Mouse (Mus musculus): ENCODE measurements around the gene Myo9b. TPM values are rescaled to one million over a fixed set of nuclear protein-coding genes. Genes with fewer than 3 reads are reported as not detected.
"Not testable (repeated sequence)": the region's sequence is repeated elsewhere in the genome, so short reads cannot be mapped to it uniquely, and the experiment has no call there.

Myo9b gene
- polyA plus RNA-seq, 1 experiment from 2014 or later: 20.3 TPM

DNA sequence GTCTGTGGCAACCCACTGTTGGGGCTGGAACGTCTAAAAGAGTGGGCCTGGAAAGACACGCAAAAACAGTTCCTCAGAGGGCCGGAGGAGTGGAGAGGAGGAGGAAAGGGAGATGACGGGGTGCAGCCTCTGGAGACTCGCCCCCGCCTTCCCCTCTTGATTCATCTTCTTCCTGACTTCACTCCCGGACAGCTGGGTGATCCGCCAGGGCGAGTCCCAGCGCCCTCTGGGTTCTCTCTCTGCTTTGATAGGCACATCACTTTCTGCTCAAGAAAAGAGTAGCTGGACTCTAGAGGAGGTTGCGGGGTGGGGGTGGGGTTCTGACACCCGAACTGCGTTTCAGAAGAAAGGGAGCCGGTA is 617 bp downstream of the Myo9b start:
- Histone ChIP-seq H3K27me3 (ENCODE audit: control insufficient read depth, insufficient read depth, low read depth, low read length) (no peaks in the 10 kb centered on the region), H3K36me3 (ENCODE audit: control insufficient read depth, insufficient read depth, low read length) (no peaks in the 10 kb centered on the region), H3K4me2 (ENCODE audit: low read depth, low read length) (peak overlapping the region; percentile 75), H3K4me3 (ENCODE audit: low read length) (peak overlapping the region; percentile 87), H3K9me3 (ENCODE audit: control insufficient read depth, low read length) (no peaks in the 10 kb centered on the region), H3K27ac (ENCODE audit: low read length) (peak overlapping the region; percentile 90), H3K9ac (ENCODE audit: low read length) (peak overlapping the region; percentile 82), H3K4me1 (replicated peaks; ENCODE audit: control insufficient read depth, insufficient read depth, low read length) (peaks cover 9% of the 10 kb centered on the region)
- ATAC-seq (ENCODE audit: low read depth): peak; percentile 10
- 1% methylated on average over 14 of the region's 14 CpGs for WGBS

DNA sequence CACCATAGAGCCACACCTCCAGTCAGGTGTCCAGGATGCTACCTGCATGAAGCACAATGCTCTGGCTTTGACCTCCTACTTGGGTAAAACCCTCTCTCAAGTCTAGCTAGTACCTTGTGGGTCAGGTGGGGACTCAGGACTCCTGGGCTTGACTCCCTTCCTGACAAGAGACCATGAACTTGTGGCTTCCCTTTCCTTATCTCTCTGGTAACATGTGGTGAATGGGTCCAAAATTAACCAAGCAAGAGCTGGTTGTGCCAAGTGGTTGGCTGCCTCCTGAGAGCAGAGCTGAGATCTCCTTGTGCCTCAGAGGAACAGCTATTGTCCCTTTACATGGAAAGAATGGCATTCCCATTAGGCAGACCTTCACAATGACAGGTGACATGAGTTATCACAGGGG is 2.0 kb downstream of the Myo9b start:
- Histone ChIP-seq H3K27me3 (ENCODE audit: control insufficient read depth, insufficient read depth, low read depth, low read length) (no peaks in the 10 kb centered on the region), H3K9ac (ENCODE audit: low read length) (no peak overlapping the region)
- ATAC-seq (ENCODE audit: low read depth): no peak

DNA sequence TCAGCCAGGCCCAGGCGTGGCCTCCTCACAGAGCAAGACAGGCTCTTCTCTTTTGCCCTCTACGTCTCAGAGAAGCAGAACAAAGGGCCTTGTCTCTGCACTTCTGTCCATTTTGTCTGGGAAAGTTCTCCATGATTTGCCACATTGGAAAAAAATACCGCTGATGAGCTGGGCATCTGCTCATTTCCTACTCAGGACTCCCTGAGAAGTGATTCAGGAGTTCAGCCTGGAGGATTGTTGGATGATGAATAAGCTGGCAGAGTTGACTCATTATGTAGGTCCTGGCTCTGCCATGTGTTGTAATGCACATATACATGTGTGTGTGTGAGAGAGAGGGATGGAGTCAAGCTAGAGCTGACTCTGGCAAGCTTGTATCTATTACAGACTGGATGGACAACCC is 3.7 kb downstream of the Myo9b start:
- Histone ChIP-seq H3K27ac (ENCODE audit: low read length) (no peak overlapping the region), H3K4me2 (ENCODE audit: low read depth, low read length) (no peak overlapping the region), H3K4me3 (ENCODE audit: low read length) (no peak overlapping the region), H3K4me1 (replicated peaks; ENCODE audit: control insufficient read depth, insufficient read depth, low read length) (peaks cover 9% of the 10 kb centered on the region), H3K36me3 (ENCODE audit: control insufficient read depth, insufficient read depth, low read length) (no peaks in the 10 kb centered on the region), H3K9ac (ENCODE audit: low read length) (no peak overlapping the region), H3K9me3 (ENCODE audit: control insufficient read depth, low read length) (no peaks in the 10 kb centered on the region), H3K27me3 (ENCODE audit: control insufficient read depth, insufficient read depth, low read depth, low read length) (no peaks in the 10 kb centered on the region)
- no peak for ATAC-seq (ENCODE audit: low read depth)
- 83% methylated on average over 3 of the region's 3 CpGs for WGBS

More for the DNA sequence above, 2.0 kb downstream of the Myo9b start:
- Histone ChIP-seq H3K36me3 (ENCODE audit: control insufficient read depth, insufficient read depth, low read length) (no peaks in the 10 kb centered on the region), H3K27ac (ENCODE audit: low read length) (no peak overlapping the region), H3K4me1 (replicated peaks; ENCODE audit: control insufficient read depth, insufficient read depth, low read length) (peaks cover 9% of the 10 kb centered on the region), H3K4me3 (ENCODE audit: low read length) (no peak overlapping the region), H3K9me3 (ENCODE audit: control insufficient read depth, low read length) (no peaks in the 10 kb centered on the region), H3K4me2 (ENCODE audit: low read depth, low read length) (no peak overlapping the region)

DNA sequence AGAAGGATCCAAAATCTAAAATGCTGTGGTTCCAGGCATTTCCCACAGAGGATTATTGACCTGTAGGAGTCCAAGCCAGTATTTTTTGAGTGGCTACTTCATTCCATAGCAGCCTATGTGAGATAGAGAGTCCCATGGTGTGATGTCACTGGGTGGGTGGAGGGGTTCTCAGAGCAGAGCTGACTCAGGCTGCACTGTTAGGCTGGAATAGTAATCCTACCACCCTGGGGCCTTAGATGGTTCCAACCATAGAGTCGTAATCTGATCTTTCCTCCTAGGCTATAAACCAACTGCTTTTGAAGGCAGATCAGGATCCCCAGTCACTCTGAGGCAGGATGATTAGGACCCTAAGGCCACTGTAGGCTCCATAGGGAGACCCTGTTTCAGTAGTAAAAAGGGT is 6.9 kb downstream of the Myo9b start:
- not testable (repeated sequence) for H3K36me3 ChIP-seq (ENCODE audit: control insufficient read depth, insufficient read depth, low read length); H3K27ac ChIP-seq (ENCODE audit: low read length); H3K4me1 ChIP-seq (replicated peaks; ENCODE audit: control insufficient read depth, insufficient read depth, low read length); H3K4me3 ChIP-seq (ENCODE audit: low read length); H3K9ac ChIP-seq (ENCODE audit: low read length); H3K9me3 ChIP-seq (ENCODE audit: control insufficient read depth, low read length); ATAC-seq (ENCODE audit: low read depth); H3K4me2 ChIP-seq (ENCODE audit: low read depth, low read length); H3K27me3 ChIP-seq (ENCODE audit: control insufficient read depth, insufficient read depth, low read depth, low read length)
- WGBS: 83% methylated on average over 1 of the region's 1 CpGs

DNA sequence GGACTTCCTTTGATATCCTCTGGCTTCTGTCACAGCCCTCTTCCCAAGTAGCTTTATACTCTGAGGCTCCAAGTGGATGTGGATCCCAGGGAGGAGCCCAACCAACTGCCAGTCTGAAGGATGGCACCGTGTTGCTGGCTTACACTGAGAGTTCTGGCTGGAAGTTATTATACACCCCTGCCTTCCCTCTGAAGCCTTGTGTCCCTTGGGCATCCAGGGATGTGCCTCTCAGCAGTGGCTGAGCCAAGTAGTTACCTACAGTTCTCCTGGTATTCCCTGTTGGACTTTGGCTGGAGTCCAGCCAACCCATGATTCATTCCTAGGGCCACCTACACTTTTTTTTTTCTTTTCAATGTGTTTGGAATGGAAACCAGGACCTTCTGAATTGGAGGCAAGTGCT is 9.2 kb downstream of the Myo9b start:
- H3K9ac ChIP-seq (ENCODE audit: low read length); H3K4me2 ChIP-seq (ENCODE audit: low read depth, low read length); H3K27ac ChIP-seq (ENCODE audit: low read length); H3K9me3 ChIP-seq (ENCODE audit: control insufficient read depth, low read length); ATAC-seq (ENCODE audit: low read depth); H3K27me3 ChIP-seq (ENCODE audit: control insufficient read depth, insufficient read depth, low read depth, low read length); H3K4me1 ChIP-seq (replicated peaks; ENCODE audit: control insufficient read depth, insufficient read depth, low read length); H3K36me3 ChIP-seq (ENCODE audit: control insufficient read depth, insufficient read depth, low read length); H3K4me3 ChIP-seq (ENCODE audit: low read length): not testable (repeated sequence)
- 72% methylated on average over 1 of the region's 1 CpGs for WGBS

DNA sequence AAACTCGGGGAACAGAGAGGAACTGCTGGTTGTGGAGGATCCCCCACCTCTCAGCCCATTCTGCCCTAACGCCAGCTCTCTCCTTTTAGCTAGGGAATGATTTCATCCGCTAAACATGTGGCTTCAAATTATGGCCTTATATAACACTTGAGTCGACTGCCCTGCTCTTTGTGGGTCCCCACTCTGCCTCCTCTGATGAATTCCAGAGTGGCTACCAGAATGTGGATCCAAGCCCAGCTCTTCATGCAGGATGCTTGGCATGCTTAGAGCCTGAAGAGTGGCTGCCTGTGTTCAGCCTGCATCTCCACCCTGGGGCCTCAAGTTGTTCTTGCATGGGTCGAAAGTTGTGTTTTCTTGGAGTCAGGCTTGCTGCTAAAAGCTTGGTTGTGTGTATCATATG is 10.1 kb downstream of the Myo9b start:
- peak; percentile 63 for ATAC-seq (ENCODE audit: low read depth)
- Histone ChIP-seq H3K27me3 (ENCODE audit: control insufficient read depth, insufficient read depth, low read depth, low read length) (no peaks in the 10 kb centered on the region), H3K9me3 (ENCODE audit: control insufficient read depth, low read length) (no peaks in the 10 kb centered on the region), H3K36me3 (ENCODE audit: control insufficient read depth, insufficient read depth, low read length) (no peaks in the 10 kb centered on the region), H3K9ac (ENCODE audit: low read length) (no peak overlapping the region), H3K27ac (ENCODE audit: low read length) (no peak overlapping the region), H3K4me2 (ENCODE audit: low read depth, low read length) (no peak overlapping the region), H3K4me1 (replicated peaks; ENCODE audit: control insufficient read depth, insufficient read depth, low read length) (no peaks in the 10 kb centered on the region), H3K4me3 (ENCODE audit: low read length) (no peak overlapping the region)
- WGBS: 48% methylated on average over 5 of the region's 5 CpGs

DNA sequence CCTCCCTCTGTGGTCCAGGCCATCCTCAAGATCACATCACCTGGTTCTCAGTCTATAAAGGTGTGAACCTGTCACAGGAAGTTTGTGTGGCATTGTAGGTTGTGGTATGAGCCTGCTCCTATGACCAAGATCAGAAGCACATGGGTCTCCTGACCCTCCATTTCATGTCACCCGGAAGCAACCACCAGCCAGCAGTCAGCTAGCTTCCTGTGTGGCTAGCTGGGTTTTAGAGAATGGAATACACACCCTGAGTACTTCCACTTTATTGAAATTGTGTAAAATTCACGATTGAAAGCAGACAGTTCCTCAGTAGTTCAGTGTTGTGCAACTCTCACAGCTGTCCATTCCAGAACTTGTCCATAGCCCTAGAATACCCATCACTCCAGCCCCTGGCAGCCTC is 13.7 kb downstream of the Myo9b start:
- WGBS: 66% methylated on average over 2 of the region's 2 CpGs
- H3K4me3 ChIP-seq (ENCODE audit: low read length); H3K27ac ChIP-seq (ENCODE audit: low read length); ATAC-seq (ENCODE audit: low read depth); H3K27me3 ChIP-seq (ENCODE audit: control insufficient read depth, insufficient read depth, low read depth, low read length); H3K4me2 ChIP-seq (ENCODE audit: low read depth, low read length); H3K4me1 ChIP-seq (replicated peaks; ENCODE audit: control insufficient read depth, insufficient read depth, low read length); H3K9ac ChIP-seq (ENCODE audit: low read length); H3K9me3 ChIP-seq (ENCODE audit: control insufficient read depth, low read length): not testable (repeated sequence)
- peaks cover 11% of the 10 kb centered on the region for H3K36me3 ChIP-seq (ENCODE audit: control insufficient read depth, insufficient read depth, low read length)

DNA sequence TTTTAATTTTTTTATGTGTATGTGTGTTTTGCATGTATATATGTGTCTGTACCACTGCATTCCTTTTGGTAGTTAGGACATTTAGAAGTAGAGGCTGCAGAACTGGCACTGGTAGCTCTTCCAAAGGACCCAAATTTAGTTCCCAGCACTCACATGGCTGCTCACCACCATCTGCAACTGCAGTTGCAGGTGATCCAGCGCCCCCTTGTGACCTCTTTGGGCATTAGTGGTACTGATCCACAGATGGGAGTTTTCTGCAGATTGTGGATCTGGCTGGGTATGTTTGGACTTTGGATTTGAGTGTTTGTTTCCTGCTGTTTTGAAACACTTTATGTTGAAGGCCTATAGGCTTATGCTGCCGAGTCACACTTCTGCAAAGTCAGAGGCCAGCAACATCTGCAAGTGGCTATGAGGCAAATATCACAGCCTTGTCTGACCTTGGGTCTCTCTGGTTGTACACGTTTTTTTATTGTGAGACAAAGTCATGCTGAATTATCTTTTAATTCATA is 16.0 kb downstream of the Myo9b start:
- ATAC-seq (ENCODE audit: low read depth): no peak
- Histone ChIP-seq H3K9me3 (ENCODE audit: control insufficient read depth, low read length) (no peaks in the 10 kb centered on the region), H3K27ac (ENCODE audit: low read length) (no peak overlapping the region), H3K4me1 (replicated peaks; ENCODE audit: control insufficient read depth, insufficient read depth, low read length) (peaks cover 2% of the 10 kb centered on the region; the same call in 1 of the 2 replicates), H3K27me3 (ENCODE audit: control insufficient read depth, insufficient read depth, low read depth, low read length) (no peaks in the 10 kb centered on the region), H3K9ac (ENCODE audit: low read length) (no peak overlapping the region), H3K4me3 (ENCODE audit: low read length) (no peak overlapping the region), H3K4me2 (ENCODE audit: low read depth, low read length) (no peak overlapping the region), H3K36me3 (ENCODE audit: control insufficient read depth, insufficient read depth, low read length) (peaks cover 14% of the 10 kb centered on the region)
- WGBS: 36% methylated on average over 3 of the region's 3 CpGs

DNA sequence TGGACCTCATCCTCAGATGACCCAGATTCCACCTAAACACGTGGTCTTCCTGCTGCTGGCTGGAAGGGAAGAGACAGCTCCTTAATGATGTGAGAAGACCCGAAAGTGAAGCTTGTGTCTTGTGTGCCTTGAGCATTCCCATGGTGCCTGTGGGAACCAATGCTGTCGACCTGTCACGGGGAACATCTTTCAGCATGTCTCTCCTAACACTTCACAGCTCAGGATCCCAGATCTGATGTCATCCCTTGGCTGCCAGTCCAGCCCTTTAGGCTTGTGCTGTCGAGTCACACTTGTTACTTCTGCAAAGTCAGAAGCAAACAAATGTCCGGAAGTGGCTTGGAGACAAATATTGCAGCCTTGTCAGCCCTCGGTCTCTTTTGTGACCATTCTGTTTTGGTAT is 16.6 kb downstream of the Myo9b start:
- Histone ChIP-seq H3K9ac (ENCODE audit: low read length) (no peak overlapping the region), H3K27me3 (ENCODE audit: control insufficient read depth, insufficient read depth, low read depth, low read length) (no peaks in the 10 kb centered on the region), H3K4me1 (replicated peaks; ENCODE audit: control insufficient read depth, insufficient read depth, low read length) (peaks cover 2% of the 10 kb centered on the region; the same call in 1 of the 2 replicates), H3K4me3 (ENCODE audit: low read length) (no peak overlapping the region), H3K9me3 (ENCODE audit: control insufficient read depth, low read length) (no peaks in the 10 kb centered on the region), H3K36me3 (ENCODE audit: control insufficient read depth, insufficient read depth, low read length) (peaks cover 14% of the 10 kb centered on the region), H3K27ac (ENCODE audit: low read length) (peak overlapping the region; percentile 42; the same call in 1 of the 2 replicates), H3K4me2 (ENCODE audit: low read depth, low read length) (no peak overlapping the region)
- ATAC-seq (ENCODE audit: low read depth): peak; percentile 52; the same call in 1 of the 2 replicates
- 48% methylated on average over 7 of the region's 7 CpGs for WGBS

DNA sequence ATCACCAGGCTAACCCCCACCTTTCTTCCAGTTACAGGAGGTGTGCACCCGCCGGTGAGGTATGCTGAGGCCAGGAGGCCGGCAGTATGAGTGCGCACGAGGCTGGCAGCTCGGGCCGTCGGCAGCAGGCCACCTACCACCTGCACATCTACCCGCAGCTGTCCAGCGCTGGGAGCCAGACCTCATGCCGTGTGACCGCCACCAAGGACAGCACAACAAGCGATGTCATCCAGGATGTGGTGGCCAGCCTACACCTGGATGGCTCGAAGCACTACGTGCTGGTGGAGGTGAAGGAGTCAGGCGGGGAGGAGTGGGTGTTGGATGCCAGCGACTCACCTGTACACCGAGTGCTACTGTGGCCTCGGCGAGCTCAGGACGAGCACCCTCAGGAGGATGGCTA is 17.7 kb downstream of the Myo9b start:
- WGBS: 92% methylated on average over 21 of the region's 21 CpGs
- no peak overlapping the region for H3K27ac ChIP-seq (ENCODE audit: low read length)
- peaks cover 14% of the 10 kb centered on the region for H3K36me3 ChIP-seq (ENCODE audit: control insufficient read depth, insufficient read depth, low read length)

More for the DNA sequence above, 17.7 kb downstream of the Myo9b start:
- Histone ChIP-seq H3K4me2 (ENCODE audit: low read depth, low read length) (no peak overlapping the region), H3K4me1 (replicated peaks; ENCODE audit: control insufficient read depth, insufficient read depth, low read length) (peaks cover 2% of the 10 kb centered on the region; the same call in 1 of the 2 replicates), H3K9ac (ENCODE audit: low read length) (no peak overlapping the region), H3K4me3 (ENCODE audit: low read length) (no peak overlapping the region), H3K27me3 (ENCODE audit: control insufficient read depth, insufficient read depth, low read depth, low read length) (no peaks in the 10 kb centered on the region), H3K9me3 (ENCODE audit: control insufficient read depth, low read length) (no peaks in the 10 kb centered on the region)
- ATAC-seq (ENCODE audit: low read depth): no peak

Measured in lung, embryonic 16.5 days (tissue).